Mouse (Mus musculus) forebrain, postnatal 0 days (tissue): ENCODE results near the gene Rasgef1b. TPM values are rescaled to one million over a fixed set of nuclear protein-coding genes. Genes with fewer than 3 reads are reported as not detected.

Experiments used
- ATAC-seq: fragments of 200-750 bp; cut with Nextera tagmentation; 2 replicates; pipeline ENCODE4 v1.8.0; 2017; ENCODE audit warnings: mild to moderate bottlenecking, moderate library complexity
- DNase-seq: peaks from one replicate; pipeline ENCODE4 v3.0.0-alpha.2; 2015
- H3K27ac ChIP-seq: fragments of 300-500 bp; sonication (generic); 2 replicates; pipeline ENCODE4 v1.5.1; 2014; ENCODE audit warnings: low read depth, mild to moderate bottlenecking, antibody characterized with exemption, low read length, moderate library complexity, mixed read lengths
- H3K27me3 ChIP-seq: fragments of 300-500 bp; sonication (generic); 2 replicates; pipeline ENCODE4 v1.6.1; 2014; ENCODE audit warnings: mild to moderate bottlenecking, low read length, mixed read lengths; ENCODE audit not compliant: insufficient read depth
- H3K36me3 ChIP-seq: fragments of 300-500 bp; sonication (generic); 2 replicates; pipeline ENCODE4 v1.6.1; 2014; ENCODE audit warnings: mild to moderate bottlenecking, moderate library complexity; ENCODE audit not compliant: insufficient read depth
- H3K4me1 ChIP-seq: fragments of 300-500 bp; sonication (generic); 2 replicates; pipeline ENCODE4 v1.6.1; 2014; ENCODE audit warnings: antibody characterized with exemption; ENCODE audit not compliant: insufficient read depth
- H3K4me2 ChIP-seq: fragments of 300-500 bp; sonication (generic); 2 replicates; pipeline ENCODE4 v1.6.1; 2014; ENCODE audit warnings: low read depth, mild to moderate bottlenecking, moderate library complexity
- H3K4me3 ChIP-seq: fragments of 300-500 bp; sonication (generic); 2 replicates; pipeline ENCODE4 v1.5.1; 2014; ENCODE audit warnings: low read depth, low read length, mixed read lengths
- H3K9ac ChIP-seq: fragments of 300-500 bp; sonication (generic); 2 replicates; pipeline ENCODE4 v1.6.1; 2014; ENCODE audit warnings: mild to moderate bottlenecking
- H3K9me3 ChIP-seq: fragments of 300-500 bp; sonication (generic); 2 replicates; pipeline ENCODE4 v1.6.1; 2016; ENCODE audit warnings: low read length
- CTCF ChIP-seq: sonication (generic); IDR thresholded peaks from 2 replicates; pipeline ENCODE4 v1.5.1; 2016; ENCODE audit warnings: antibody characterized with exemption, control low read depth, low read depth
- WGBS: fragments of 180-500 bp; shearing (Covaris S2); extraction: QIAGEN DNeasy Blood & Tissue Kit; methylation state at CpG from one replicate; pipeline ENCODE4 v1.1.7; 2014; 5-methylcytosine and 5-hydroxymethylcytosine counted together
- polyA plus RNA-seq: library from polyadenylated mRNA; unstranded; fragments of >200 nt; fragmentation: Nextera tagmentation; extraction: Ambion mirVana; gene quantifications from 2 replicates; pipeline ENCODE4 v1.2.1, GENCODE M21; 2015
- total RNA-seq: library from RNA; depleted of rRNA; stranded (reverse); fragments of >200 nt; gene quantifications from 2 replicates; pipeline ENCODE4 v1.2.3, GENCODE M21; 2014

Rasgef1b gene
- total and polyA plus RNA-seq, 2 experiments from 2014 or later, result 49.6 to 51.0 TPM

DNA sequence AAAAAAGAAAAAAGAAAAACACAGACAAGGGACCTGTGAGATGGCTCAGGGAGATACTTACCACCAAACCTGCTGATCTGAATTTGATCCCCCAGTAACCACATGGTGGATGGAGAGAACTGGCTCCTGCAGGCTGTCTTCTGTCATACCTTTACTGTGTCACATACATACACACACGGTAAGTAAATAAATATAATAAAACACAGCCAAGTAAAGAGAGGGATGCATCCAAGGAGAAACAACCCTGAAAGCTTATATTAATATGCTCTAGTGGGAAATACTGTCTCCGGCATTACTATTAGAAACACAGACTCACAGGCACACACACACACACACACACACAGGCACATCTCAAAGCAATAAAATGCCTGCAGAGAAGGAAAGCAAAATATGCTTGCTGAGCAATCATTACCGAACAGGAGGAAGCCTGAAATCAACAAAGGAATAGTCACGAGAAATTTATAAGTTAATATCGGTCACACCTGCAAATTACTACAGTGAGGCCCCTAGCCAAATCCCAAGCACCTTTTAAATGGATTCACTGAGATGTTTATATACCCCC is 23.9 kb upstream of the Rasgef1b start:
- Histone ChIP-seq H3K27me3 (no peaks in the 10 kb centered on the region), H3K9me3 (no peaks in the 10 kb centered on the region), H3K27ac (0 out of 2 replicates have a peak overlapping the region, but pooled peaks have one; percentile 23), H3K4me2 (peak overlapping the region; percentile 36), H3K4me3 (peak overlapping the region; percentile 16; the same call in 1 of the 2 replicates), H3K9ac (peak overlapping the region; percentile 14; the same call in 1 of the 2 replicates), H3K36me3 (no peaks in the 10 kb centered on the region), H3K4me1 (peaks cover 8% of the 10 kb centered on the region; the same call in 1 of the 2 replicates)
- TF ChIP-seq CTCF, result no peak
- no peak for ATAC-seq
- 80% methylated on average over 5 of the region's 5 CpGs for WGBS
- no peak for DNase-seq

DNA sequence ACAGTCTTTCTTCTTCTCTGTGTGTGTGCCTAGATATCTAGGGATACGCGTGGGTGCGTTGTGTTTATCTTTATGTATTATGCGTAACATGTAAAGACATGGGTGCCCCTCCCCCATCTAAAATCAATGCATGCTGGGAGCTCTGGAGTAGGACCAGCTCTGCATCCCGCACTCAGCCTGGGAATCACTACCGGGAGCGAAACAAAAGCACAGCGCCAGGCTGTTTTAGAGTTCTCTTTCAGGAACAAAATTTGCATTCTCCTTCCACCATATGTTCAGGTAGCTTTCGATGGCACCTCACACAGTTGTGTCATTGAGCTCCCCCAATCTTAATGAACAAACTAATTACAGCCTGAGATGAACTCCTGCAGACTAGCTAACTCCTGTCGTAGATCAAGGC is 19.6 kb upstream of the Rasgef1b start:
- Histone ChIP-seq H3K4me1 (peaks cover 10% of the 10 kb centered on the region; the same call in 1 of the 2 replicates), H3K9ac (no peak overlapping the region), H3K9me3 (no peaks in the 10 kb centered on the region), H3K4me2 (no peak overlapping the region), H3K27me3 (no peaks in the 10 kb centered on the region), H3K36me3 (no peaks in the 10 kb centered on the region), H3K4me3 (no peak overlapping the region), H3K27ac (no peak overlapping the region)
- peak; percentile 18; the same call in 1 of the 2 replicates for ATAC-seq
- no peak for TF ChIP-seq CTCF
- WGBS, result 34% methylated on average over 10 of the region's 10 CpGs
- DNase-seq, result peak; percentile 45

DNA sequence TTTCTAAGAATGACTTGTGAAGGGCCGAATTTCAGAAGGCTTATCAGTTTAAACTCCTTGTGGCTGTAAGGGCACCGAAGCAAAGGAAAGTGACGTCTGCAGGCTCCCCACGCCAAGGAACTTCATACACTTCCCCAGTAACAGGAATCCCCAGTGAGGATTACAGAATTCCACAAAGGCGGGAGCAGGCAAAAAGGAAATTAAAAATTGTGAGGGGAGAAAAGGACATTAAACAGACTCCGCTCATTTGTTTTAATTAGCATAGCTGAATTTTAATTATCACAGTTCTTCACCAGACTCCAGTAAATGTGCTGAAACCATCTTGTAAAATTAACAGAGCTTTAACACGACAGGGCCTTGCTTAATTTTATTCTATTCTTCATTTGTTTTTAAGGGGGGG is 17.2 kb upstream of the Rasgef1b start:
- Histone ChIP-seq H3K9me3 (no peaks in the 10 kb centered on the region), H3K4me2 (no peak overlapping the region), H3K27ac (no peak overlapping the region), H3K27me3 (no peaks in the 10 kb centered on the region), H3K4me3 (no peak overlapping the region), H3K4me1 (0 out of 2 replicates have a peak, but pooled peaks cover 4% of the 10 kb centered on the region), H3K36me3 (no peaks in the 10 kb centered on the region), H3K9ac (no peak overlapping the region)
- DNase-seq (peak; percentile 20), ATAC-seq (no peak)
- no peak for TF ChIP-seq CTCF
- 20% methylated on average over 7 of the region's 7 CpGs for WGBS

DNA sequence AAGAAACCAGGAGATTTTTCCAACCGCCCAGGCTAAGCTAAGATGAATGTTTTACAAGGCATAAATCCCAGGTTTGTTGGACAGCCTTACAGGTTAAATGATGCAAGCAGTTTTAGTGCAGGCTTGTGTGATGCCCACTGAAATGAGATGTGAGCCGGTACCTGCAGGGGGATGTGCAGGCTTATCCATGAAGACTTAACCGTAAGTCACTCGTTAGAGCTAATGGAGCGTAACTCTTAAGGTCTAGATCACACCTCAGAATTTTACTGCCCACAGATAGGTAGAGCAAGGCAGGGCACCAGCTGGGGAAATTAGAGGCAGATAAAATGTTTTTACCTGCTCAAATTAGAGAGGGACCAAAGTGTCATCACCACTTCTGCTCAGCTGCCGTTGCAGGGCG is 14.0 kb upstream of the Rasgef1b start:
- no peak for ATAC-seq
- 87% methylated on average over 7 of the region's 7 CpGs for WGBS

DNA sequence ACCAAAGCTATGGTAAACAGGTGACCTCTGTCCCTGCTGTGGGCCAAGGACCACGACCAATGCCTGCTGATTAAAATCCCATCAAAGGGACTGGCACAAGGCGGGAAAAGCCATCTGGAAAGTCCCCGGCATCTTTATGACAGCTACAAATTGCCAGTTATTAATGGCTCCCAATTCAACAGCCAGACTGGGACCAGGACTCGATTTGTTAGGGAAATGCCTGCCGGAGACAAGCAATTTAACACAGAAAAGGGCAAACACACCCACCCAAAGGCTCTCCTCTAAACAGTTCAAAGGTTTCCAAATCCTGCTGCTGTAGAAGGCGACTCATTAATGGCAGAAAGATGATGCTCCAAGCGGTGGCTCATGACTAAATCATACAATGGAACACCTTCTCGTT is 13.2 kb upstream of the Rasgef1b start:
- Histone ChIP-seq H3K4me3 (no peak overlapping the region), H3K4me1 (0 out of 2 replicates have a peak, but pooled peaks cover 4% of the 10 kb centered on the region), H3K36me3 (no peaks in the 10 kb centered on the region), H3K9me3 (no peaks in the 10 kb centered on the region), H3K9ac (no peak overlapping the region), H3K4me2 (no peak overlapping the region), H3K27me3 (no peaks in the 10 kb centered on the region), H3K27ac (no peak overlapping the region)
- 31% methylated on average over 8 of the region's 8 CpGs for WGBS
- no peak for ATAC-seq
- no peak for TF ChIP-seq CTCF
- DNase-seq, result no peak

More for the DNA sequence above, 14.0 kb upstream of the Rasgef1b start:
- Histone ChIP-seq H3K9me3 (no peaks in the 10 kb centered on the region), H3K4me1 (0 out of 2 replicates have a peak, but pooled peaks cover 4% of the 10 kb centered on the region), H3K9ac (no peak overlapping the region), H3K27ac (no peak overlapping the region), H3K4me2 (no peak overlapping the region), H3K36me3 (no peaks in the 10 kb centered on the region), H3K27me3 (no peaks in the 10 kb centered on the region), H3K4me3 (no peak overlapping the region)
- no peak for TF ChIP-seq CTCF
- no peak for DNase-seq

DNA sequence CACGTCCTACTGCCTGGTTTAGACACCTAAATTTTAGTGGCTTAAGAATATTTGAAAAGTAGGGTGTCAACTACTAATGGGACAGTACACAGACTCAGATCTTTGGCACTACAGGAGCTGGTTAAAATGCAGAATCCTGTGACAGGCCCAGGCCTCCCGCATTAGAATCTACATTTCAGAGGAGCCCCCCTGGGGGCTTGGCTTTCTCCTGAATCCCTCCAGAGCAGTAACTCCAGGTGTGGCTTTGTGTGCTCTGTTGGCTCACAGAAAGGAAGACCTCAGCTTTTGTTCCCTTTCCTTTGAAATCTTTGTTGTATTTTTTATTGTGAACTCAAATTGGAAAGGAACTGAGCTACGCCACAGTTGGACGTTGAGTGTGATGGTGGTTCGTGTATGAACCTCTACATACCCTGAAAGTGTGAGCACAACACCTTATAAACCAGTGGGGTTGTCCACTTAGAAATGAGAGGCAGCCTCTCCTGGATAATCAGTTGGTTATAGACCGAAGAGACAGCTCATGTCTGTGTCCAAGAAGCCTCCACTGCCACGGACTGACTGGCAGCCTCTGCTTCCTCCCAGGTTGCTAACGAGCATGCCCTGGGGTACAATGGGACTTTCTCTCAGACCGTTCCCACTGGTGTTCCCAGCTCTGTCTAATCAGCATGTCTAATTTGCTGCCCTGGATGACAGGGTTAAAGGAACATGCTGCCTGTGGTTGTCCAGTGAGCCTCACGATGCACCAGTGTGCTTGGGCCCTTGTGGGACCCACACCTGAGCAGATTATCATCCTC is 9.3 kb upstream of the Rasgef1b start:
- H3K27me3 ChIP-seq, result no peaks in the 10 kb centered on the region
- H3K36me3 ChIP-seq, result no peaks in the 10 kb centered on the region
- 21% methylated on average over 10 of the region's 10 CpGs for WGBS
- ATAC-seq (no peak), DNase-seq (no peak)
- H3K9ac ChIP-seq, result no peak overlapping the region
- no peak overlapping the region for H3K27ac ChIP-seq
- no peak overlapping the region for H3K4me3 ChIP-seq
- TF ChIP-seq CTCF, result no peak
- H3K4me2 ChIP-seq, result no peak overlapping the region
- no peaks in the 10 kb centered on the region for H3K9me3 ChIP-seq
- no peaks in the 10 kb centered on the region for H3K4me1 ChIP-seq

DNA sequence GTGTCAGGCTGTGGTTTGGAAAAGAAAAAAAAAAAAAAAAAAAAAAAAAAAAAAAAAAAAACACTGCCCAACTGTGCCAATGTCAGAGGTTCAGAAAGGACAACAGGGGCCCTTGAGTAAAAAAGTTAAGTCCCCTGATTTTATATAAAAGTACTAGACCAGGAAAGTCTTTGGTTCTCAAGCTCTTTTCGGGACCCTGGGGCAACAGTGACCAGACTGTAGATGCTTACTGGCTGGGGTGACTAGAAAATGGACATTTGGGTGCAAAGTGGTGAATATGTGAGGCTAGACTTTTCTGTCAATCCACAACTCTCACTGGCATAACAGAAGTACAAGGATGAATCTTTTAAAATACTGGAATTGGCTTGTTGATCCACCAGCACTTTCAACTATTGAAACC is 1.1 kb upstream of the Rasgef1b start:
- no peak overlapping the region for H3K9ac ChIP-seq
- H3K27me3 ChIP-seq, result no peaks in the 10 kb centered on the region
- peak overlapping the region; percentile 94 for H3K4me2 ChIP-seq
- TF ChIP-seq CTCF, result no peak
- ATAC-seq (no peak), DNase-seq (no peak)
- no peak overlapping the region for H3K4me3 ChIP-seq
- H3K27ac ChIP-seq, result no peak overlapping the region
- H3K36me3 ChIP-seq, result no peaks in the 10 kb centered on the region
- H3K9me3 ChIP-seq, result no peaks in the 10 kb centered on the region
- 81% methylated on average over 1 of the region's 1 CpGs for WGBS
- peaks cover 9% of the 10 kb centered on the region for H3K4me1 ChIP-seq
